Mouse (Mus musculus): ENCODE measurements around the gene Brd1.

The Brd1 gene

GRCm38 (mm10) chr15:88665846-88666245 is 68.2 kb downstream of the Brd1 start:
- no peaks in the 10 kb centered on the region for H3K9me3 ChIP-seq (ENCODE audit: low read length)
- H3K36me3 ChIP-seq (ENCODE audit: insufficient read depth, low read length) = no peaks in the 10 kb centered on the region
- peaks cover 11% of the 10 kb centered on the region for H3K27me3 ChIP-seq (ENCODE audit: insufficient read depth, low read length)
- H3K4me3 ChIP-seq (replicated peaks; ENCODE audit: low read length) = no peak overlapping the region
- H3K4me1 ChIP-seq (replicated peaks; ENCODE audit: low read depth, low read length) = peaks cover 20% of the 10 kb centered on the region
- TF ChIP-seq POU5F1 (IDR thresholded peaks at IDR 0.05; ENCODE audit: borderline replicate concordance, low read length) = no peak
- no peak for TF ChIP-seq NANOG (IDR thresholded peaks at IDR 0.05; ENCODE audit: borderline replicate concordance, low read length)
- no peak for TF ChIP-seq CTCF (conservative IDR thresholded peaks at IDR 0.05; ENCODE audit: low read length)

DNA sequence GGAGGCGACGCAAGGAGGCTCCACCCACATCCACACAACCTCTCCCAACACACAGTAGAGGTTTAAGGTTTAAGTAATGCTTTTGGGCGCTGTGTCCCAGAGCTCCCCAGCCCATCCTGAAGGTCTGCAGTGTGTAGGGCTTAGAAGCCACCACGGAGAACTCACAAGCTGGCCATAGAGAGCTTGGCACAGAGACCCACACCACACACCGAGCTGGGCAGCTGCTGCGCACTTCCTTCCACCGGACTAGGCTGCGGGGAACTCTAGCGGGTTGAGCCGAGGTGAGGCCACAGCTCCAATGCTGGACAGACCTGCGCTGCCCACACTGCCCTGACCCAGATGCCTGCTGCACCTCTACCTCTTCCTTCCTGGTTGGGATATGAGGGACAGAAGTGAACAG is 71.0 kb downstream of the Brd1 start:
- Histone ChIP-seq H3K9me3 (ENCODE audit: low read length) (no peaks in the 10 kb centered on the region), H3K27me3 (ENCODE audit: insufficient read depth, low read length) (peaks cover 10% of the 10 kb centered on the region), H3K4me1 (replicated peaks; ENCODE audit: low read depth, low read length) (peaks cover 20% of the 10 kb centered on the region), H3K36me3 (ENCODE audit: insufficient read depth, low read length) (no peaks in the 10 kb centered on the region), H3K4me3 (replicated peaks; ENCODE audit: low read length) (peak overlapping the region; percentile 67)
- TF ChIP-seq CTCF (conservative IDR thresholded peaks at IDR 0.05; ENCODE audit: low read length) = no peak
- TF ChIP-seq POU5F1 (IDR thresholded peaks at IDR 0.05; ENCODE audit: borderline replicate concordance, low read length) = no peak
- TF ChIP-seq NANOG (IDR thresholded peaks at IDR 0.05; ENCODE audit: borderline replicate concordance, low read length) = no peak

DNA sequence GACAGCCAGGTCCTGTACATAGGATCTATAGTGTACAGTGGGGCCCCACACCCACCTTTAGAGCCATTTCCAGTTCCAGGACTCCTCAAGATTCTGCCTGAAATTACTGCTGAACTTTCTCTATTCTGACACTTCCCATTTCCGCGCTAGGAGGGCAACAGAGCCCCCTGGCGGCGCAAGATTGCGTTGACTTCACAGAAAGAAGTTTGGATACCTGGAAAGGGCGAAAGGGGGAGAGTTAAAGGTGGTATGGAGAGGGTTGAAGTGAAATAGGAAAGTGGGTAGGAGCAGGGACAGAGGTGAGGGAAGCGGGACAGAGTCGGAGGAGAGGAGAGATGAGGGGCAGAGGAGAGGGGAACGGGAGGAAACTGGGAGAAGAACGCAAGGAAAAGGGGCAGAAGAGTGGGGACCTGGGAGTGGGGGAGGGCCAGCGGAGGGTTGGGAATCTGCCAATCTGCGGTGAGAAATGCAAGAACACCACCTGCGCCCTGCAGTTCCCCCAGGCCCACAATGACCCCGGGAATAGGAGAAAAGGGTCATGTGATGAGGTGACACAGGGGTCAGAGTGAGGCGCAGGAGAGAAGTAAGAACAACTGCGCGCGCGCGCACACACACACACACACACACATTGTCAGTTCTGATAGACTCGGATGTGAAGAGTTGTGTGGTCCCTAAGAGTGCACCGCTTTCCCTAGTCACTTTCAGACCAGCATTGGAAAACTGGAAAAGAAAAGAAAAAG is 71.8 kb downstream of the Brd1 start:
- Histone ChIP-seq H3K27me3 (ENCODE audit: insufficient read depth, low read length) (peaks cover 16% of the 10 kb centered on the region), H3K9me3 (ENCODE audit: low read length) (no peaks in the 10 kb centered on the region), H3K4me1 (replicated peaks; ENCODE audit: low read depth, low read length) (peaks cover 20% of the 10 kb centered on the region), H3K36me3 (ENCODE audit: insufficient read depth, low read length) (no peaks in the 10 kb centered on the region), H3K4me3 (replicated peaks; ENCODE audit: low read length) (peak overlapping the region; percentile 67)
- TF ChIP-seq POU5F1 (IDR thresholded peaks at IDR 0.05; ENCODE audit: borderline replicate concordance, low read length) (no peak), CTCF (conservative IDR thresholded peaks at IDR 0.05; ENCODE audit: low read length) (peak; percentile 78)

DNA sequence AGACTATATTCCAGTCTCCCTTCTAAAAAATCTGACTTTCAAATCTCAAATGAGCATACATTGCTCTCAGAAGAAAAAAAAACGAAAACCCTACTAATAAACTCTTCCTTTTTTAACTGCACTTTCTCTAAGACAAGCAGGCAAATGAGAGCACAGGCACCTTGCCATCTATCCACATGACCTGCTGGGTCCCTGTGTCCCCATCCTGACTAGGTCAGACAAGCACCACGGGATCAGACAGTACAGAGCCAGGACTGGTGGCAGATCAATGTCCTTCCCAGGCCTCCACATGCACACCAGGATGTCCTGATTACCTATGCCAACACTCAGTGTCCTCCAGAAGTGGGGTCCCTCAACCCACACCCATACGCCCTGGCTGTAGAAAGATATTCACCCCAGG is 72.4 kb downstream of the Brd1 start:
- TF ChIP-seq CTCF (conservative IDR thresholded peaks at IDR 0.05; ENCODE audit: low read length) (no peak), NANOG (IDR thresholded peaks at IDR 0.05; ENCODE audit: borderline replicate concordance, low read length) (no peak), POU5F1 (IDR thresholded peaks at IDR 0.05; ENCODE audit: borderline replicate concordance, low read length) (no peak)

DNA sequence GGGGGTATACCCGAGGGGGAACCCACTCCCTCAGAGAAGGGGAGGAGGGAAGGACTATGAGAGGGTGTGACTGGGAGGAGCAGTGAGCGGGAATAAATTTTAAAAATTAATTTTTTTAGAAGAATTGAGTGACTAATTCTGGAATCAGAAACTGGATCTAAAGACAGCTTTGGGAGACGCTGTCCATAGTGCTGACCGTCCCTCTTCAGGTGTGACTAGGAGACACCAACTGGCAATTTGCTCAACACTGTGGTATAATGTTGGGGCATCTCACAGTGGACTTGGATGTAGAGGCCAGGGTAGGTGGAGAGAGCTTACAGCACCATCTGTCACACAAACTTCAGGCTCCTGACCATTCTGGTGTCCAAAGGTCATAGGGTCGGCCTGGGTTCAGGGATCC is 82.0 kb downstream of the Brd1 start:
- Histone ChIP-seq H3K4me3 (replicated peaks; ENCODE audit: low read length) (no peak overlapping the region), H3K27me3 (ENCODE audit: insufficient read depth, low read length) (peaks cover 26% of the 10 kb centered on the region), H3K36me3 (ENCODE audit: insufficient read depth, low read length) (no peaks in the 10 kb centered on the region), H3K9me3 (ENCODE audit: low read length) (no peaks in the 10 kb centered on the region), H3K4me1 (replicated peaks; ENCODE audit: low read depth, low read length) (no peaks in the 10 kb centered on the region)
- TF ChIP-seq NANOG (IDR thresholded peaks at IDR 0.05; ENCODE audit: borderline replicate concordance, low read length) (no peak), POU5F1 (IDR thresholded peaks at IDR 0.05; ENCODE audit: borderline replicate concordance, low read length) (no peak), CTCF (conservative IDR thresholded peaks at IDR 0.05; ENCODE audit: low read length) (no peak)

More for the DNA sequence above, 72.4 kb downstream of the Brd1 start:
- Histone ChIP-seq H3K9me3 (ENCODE audit: low read length) (no peaks in the 10 kb centered on the region), H3K27me3 (ENCODE audit: insufficient read depth, low read length) (peaks cover 18% of the 10 kb centered on the region), H3K36me3 (ENCODE audit: insufficient read depth, low read length) (no peaks in the 10 kb centered on the region), H3K4me1 (replicated peaks; ENCODE audit: low read depth, low read length) (peaks cover 20% of the 10 kb centered on the region), H3K4me3 (replicated peaks; ENCODE audit: low read length) (peak overlapping the region; percentile 67; the same call in 1 of the 2 replicates)

GRCm38 (mm10) chr15:88651019-88651418 is 83.0 kb downstream of the Brd1 start:
- TF ChIP-seq CTCF (conservative IDR thresholded peaks at IDR 0.05; ENCODE audit: low read length) (peak; percentile 93), NANOG (IDR thresholded peaks at IDR 0.05; ENCODE audit: borderline replicate concordance, low read length) (no peak)
- no peaks in the 10 kb centered on the region for H3K4me1 ChIP-seq (replicated peaks; ENCODE audit: low read depth, low read length)
- peaks cover 26% of the 10 kb centered on the region for H3K27me3 ChIP-seq (ENCODE audit: insufficient read depth, low read length)
- H3K9me3 ChIP-seq (ENCODE audit: low read length) = no peaks in the 10 kb centered on the region
- H3K4me3 ChIP-seq (replicated peaks; ENCODE audit: low read length) = no peak overlapping the region
- no peaks in the 10 kb centered on the region for H3K36me3 ChIP-seq (ENCODE audit: insufficient read depth, low read length)
